Mouse (Mus musculus): ENCODE measurements around the gene Col10a1. TPM values are rescaled to one million over a fixed set of nuclear protein-coding genes. Genes with fewer than 3 reads are reported as not detected.

The Col10a1 gene
- total RNA-seq (2023): not detected in 4 replicates

GRCm38 (mm10) chr10:34389681-34390080 is at the start of gene Col10a1:
Gene Col10a1 (plus strand): TSS chr10:34389981.

GRCm38 (mm10) chr10:34418204-34418756 is 28.5 kb downstream of the Col10a1 start, which contains the start of gene Nt5dc1:
Gene Nt5dc1 (minus strand): TSS chr10:34418552.

Other genes with a start within 250 kb of the Col10a1 start
- gene Dse, start 182.3 kb upstream of the Col10a1 start, total RNA-seq (2023): 1.8 to 5.6 TPM (median 3.9 TPM) in 4 replicates
- gene Tspyl1, start 107.8 kb upstream of the Col10a1 start, total RNA-seq (2023): 85.3 to 93.9 TPM (median 87.6 TPM) in 4 replicates
- gene Tspyl4, start 92.5 kb upstream of the Col10a1 start, total RNA-seq (2023): 4.7 to 6.0 TPM (median 5.4 TPM) in 4 replicates
- 30.9 to 41.7 TPM (median 36.1 TPM) in 4 replicates for gene Nt5dc1, start 28.6 kb downstream of the Col10a1 start, total RNA-seq (2023)
- gene Frk, start 93.4 kb downstream of the Col10a1 start, total RNA-seq (2023): not detected in 4 replicates